Mouse (Mus musculus): Measurements from ENCODE around the gene Dnttip2.
"Not testable (repeated sequence)": the region's sequence is repeated elsewhere in the genome, so short reads cannot be mapped to it uniquely, and the experiment has no call there.

Gene Dnttip2

DNA sequence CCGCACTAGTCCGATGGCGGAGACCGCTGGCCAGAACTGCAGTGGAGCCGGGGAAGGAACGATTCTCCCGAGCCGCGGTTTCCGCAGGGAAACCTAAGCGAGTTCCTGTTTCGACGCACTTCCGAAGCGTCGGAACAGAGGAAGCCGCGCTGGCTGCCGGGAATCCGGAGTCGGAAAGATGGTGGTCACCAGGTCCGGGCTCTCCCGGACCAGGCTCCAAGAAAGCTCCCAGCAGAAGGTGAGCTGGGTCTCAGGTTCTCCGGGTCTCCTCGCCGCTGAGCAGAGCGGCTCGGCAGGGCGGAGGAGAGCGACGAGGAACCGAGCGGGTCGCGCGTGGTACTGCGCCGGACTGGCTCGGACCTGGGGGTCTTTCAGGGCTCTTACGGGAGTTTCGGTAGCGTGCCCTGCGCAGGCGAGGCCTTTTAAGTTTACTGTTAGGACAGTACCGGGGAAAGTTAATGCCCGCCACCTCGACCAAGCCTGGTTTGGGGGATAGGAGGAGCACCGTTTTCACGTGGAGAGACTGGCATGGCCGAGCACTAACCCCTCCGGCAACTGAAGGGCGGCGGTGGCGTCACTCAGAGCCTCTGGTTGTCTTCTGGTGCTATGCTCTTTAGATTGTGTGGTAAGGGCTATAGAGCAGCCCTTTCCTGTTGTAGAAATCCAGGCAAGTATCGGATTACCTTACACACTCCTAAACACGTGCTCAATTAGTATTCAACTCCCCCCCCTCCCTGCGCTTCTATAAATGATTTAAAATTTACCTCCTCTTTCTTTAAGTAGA, at the start of gene Dnttip2:
Gene Dnttip2 (plus strand): TSS at position 148 of the 784 bp plus-strand sequence.
- peak; percentile 69 to 77 for DNase-seq (ENCODE audit: low spot score in 2 of 2)

- not testable (repeated sequence) for DNase-seq (ENCODE audit: low spot score in 2 of 2)
Measured at GRCm38 (mm10) chr3:122226972-122227371, 47.2 kb upstream of the Dnttip2 start.

DNA sequence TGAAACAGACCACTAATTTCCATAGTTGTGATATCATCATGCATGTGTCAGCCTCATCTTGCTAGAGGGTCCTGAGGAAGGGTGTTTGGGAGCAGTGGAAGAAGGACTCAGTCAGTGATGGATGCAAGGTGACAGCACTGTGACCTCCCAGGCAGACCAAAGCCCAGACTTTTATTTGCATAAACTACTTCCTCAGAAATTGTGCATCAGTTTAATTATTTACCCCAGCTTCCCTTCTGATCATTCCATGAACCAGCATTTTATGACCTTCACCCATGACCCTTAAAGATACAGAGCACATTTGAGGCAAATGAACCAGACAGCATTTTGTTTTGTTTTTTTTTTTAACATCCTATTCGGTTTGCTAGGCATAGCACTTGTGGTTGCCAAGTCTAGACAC, 38.4 kb upstream of the Dnttip2 start:
- DNase-seq (ENCODE audit: low spot score in 2 of 2) = no peak

DNA sequence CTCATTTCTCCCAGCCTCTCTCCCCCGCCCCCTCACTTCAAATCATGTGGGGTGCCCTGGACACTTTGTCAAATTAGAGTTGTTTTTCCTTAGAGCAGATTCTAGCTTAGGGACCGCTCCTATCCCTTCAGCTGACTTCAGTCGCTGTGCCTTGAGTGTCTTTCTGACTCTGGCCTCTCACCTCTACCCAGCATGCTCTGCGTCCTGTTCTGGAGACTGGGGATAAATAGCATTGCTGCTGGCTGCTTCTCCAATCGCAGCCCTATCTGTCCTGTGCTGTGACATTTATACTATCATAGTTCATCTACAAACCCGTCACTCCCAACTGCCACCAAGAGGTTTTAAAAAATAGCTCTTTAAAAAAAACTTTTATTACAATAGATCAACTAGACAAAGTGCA, 31.3 kb upstream of the Dnttip2 start:
- DNase-seq (ENCODE audit: low spot score in 2 of 2) = no peak

GRCm38 (mm10) chr3:122243416-122244167, 30.6 kb upstream of the Dnttip2 start:
- DNase-seq (ENCODE audit: low spot score in 2 of 2) = no peak

DNA sequence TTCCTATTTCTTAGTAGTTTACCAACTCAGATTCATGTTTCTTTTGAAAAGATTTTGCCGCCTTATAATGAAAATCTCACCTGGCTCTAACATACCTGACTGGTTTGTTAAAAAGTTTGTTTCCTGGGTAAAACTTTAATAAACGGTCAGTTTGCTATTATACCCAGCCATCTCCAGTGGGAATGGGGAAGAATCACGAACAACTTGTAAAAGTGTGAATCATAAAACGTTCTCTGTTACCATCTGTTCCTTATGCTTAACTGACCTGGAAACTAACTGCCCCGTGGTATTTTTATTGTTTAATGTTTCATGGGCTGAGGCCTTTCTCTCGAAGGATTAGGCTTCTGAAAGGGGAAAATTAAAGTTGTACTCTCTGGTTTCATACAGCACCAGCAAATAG, 29.4 kb upstream of the Dnttip2 start:
- no peak for DNase-seq (ENCODE audit: low spot score in 2 of 2)

DNA sequence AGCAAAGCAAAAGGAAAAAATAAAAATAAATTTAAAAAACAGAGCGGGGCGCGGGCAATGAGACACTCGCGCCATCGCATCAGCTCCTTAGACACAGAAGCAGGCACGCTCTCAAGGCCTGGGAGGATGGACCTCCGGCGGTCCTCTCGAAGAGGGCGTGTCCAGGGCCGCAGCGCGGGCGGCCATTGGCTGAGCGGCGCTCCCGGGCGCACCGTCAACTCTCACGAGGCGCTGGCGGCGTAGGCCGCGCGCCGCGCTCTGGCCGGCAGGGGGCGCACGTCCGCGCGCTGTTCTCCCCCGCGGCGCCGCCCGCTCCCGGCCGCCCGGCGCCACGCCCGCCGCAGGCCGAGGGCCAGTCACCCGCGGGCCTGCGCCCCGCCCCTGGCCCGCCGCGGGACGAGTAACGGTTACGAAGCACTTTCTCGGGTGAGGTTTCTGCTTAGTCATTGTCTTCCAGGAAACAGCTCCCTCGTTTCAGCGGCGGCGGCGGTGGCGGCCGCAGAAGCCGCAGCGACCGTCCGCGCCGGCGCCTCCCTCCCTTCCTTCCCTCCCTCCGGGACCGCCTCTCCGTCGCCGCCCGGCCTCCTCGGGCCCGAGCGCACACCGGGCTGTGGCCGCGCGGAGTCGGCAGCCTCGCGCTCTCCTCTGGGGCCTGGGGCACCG, 28.8 kb upstream of the Dnttip2 start, which contains the start of gene Gclm:
Gene Gclm (plus strand): TSS at position 343 of the 663 bp plus-strand sequence.
- peak; percentile 86 to 89 for DNase-seq (ENCODE audit: low spot score in 2 of 2)

DNA sequence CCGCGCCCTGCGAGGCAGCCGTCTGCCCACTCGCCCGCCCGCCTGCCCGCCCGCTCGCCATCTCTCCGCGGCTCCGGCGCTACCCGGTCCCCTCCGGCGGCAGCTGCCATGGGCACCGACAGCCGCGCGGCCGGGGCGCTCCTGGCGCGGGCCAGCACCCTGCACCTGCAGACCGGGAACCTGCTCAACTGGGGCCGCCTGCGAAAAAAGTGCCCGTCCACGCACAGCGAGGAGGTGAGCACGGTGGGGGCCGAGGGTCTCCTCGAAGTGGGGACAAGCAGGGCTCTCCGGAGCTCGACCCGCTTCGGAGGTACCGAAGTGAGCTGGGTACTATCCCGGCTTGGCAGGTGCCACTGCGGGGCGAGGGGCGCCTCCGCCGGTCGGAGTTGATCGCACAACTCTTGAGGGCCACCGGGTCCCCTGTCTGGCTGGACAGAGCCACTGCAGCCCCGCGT, 28.3 kb upstream of the Dnttip2 start:
- peak; percentile 37 to 45 for DNase-seq (ENCODE audit: low spot score in 2 of 2)

GRCm38 (mm10) chr3:122246406-122246805, 27.8 kb upstream of the Dnttip2 start:
- DNase-seq (ENCODE audit: low spot score in 2 of 2) = no peak

DNA sequence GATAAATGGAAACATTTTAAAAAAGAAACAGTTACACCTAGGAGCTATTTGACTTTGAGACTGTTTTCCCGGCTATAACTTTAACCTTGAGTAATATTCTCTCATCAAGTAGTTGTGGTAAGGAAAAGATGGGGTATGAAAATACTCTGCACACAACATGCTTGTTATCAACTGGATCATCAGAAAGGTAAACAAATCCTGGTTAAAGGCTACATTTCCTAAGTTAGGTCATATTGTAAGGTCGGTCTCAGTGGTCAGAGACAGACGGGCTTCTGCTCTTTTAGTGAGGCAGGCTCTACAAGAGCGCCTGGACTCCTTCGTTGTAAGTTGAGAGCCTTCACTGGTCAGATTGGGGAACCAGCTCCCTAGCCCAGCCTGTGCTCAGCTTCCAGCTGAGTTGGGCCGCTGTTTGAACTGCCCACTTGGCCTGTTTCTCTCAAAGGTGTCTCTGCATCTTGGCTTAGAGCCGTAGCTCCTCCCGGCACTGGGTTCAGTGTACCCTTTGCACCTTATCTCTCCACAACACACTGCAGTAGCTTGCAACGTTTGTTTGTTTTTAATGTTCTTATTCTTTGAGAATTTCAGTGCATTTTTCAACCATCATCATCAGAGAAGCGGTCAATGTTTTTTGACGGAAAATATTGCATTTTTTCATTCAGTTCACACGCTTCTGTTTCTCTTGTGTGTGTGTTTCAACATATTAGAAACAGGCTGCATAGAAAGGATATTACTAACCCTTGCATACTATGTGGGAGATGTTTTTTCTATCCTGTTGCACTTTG, 27.0 kb upstream of the Dnttip2 start:
- no peak for DNase-seq (ENCODE audit: low spot score in 2 of 2)

GRCm38 (mm10) chr3:122247768-122248100, 26.5 kb upstream of the Dnttip2 start:
- DNase-seq (ENCODE audit: low spot score in 2 of 2) = no peak

GRCm38 (mm10) chr3:122252466-122253253, 21.5 kb upstream of the Dnttip2 start:
- no peak for DNase-seq (ENCODE audit: low spot score in 2 of 2)

GRCm38 (mm10) chr3:122254050-122254449, 20.1 kb upstream of the Dnttip2 start:
- DNase-seq (ENCODE audit: low spot score in 2 of 2) = not testable (repeated sequence)

DNA sequence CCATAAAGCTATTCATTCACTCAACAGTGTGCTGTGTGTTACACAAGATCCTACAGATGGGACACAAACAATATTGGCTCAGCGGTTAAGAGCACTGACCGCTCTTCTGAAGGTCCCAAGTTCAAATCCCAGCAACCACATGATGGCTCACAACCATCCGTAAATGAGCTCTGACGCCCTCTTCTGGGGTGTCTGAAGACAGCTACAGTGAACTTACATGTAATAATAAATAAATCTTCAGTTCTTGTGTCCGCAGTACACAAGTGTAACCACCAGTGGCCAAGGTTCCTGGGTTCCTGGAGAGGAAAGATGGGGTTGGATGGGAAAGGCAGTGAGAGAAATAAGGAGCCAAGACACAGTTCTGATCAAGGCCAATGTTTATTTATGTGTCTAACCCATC, 4.2 kb upstream of the Dnttip2 start:
- DNase-seq (ENCODE audit: low spot score in 2 of 2) = no peak

GRCm38 (mm10) chr3:122272565-122272964, 1.6 kb upstream of the Dnttip2 start:
- DNase-seq (ENCODE audit: low spot score in 2 of 2) = not testable (repeated sequence)

DNA sequence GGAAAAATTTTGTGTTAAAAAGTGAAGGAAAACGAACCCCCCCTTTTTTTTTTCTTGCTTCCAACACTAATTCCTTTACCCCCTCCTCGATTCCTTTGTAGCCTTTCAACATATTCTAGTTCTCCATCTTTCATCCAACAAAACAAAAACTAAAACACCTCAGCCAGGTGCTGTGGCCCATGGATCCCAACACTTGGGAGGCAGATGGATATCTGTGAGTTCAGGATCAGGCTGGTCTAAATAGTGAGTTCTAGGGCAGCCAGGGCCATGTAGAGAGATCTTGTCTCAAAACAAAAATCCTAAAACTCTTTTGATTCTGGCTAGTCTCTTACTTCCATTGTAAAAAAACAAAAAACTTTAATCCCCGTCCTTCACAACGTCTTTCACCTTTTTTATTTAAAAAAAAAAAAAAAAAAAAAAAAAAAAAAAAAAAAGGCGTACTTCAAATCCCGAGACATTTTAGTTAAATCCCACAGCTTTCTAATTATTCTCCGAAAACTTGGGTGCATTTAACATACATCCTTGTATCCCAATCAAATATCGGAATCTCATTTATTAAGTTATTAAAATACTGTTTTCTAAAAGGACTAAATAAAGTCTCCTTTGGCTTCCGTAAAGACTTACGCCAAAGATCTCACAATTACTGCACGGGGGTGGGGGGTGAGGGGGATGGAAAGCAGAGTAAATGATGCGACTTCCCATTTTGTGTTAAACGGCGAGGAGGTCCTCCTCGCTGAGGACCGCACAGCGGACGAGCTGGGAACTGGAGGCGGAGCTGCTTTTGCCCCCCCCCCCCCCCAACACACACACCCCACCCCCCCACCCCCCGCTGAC, 564 bp upstream of the Dnttip2 start:
- DNase-seq (ENCODE audit: low spot score in 2 of 2) = no peak

GRCm38 (mm10) chr3:122275111-122275510, 923 bp downstream of the Dnttip2 start:
- DNase-seq (ENCODE audit: low spot score in 2 of 2) = no peak

- DNase-seq (ENCODE audit: low spot score in 2 of 2) = no peak
Measured at GRCm38 (mm10) chr3:122287195-122287594, 13.0 kb downstream of the Dnttip2 start.

- no peak for DNase-seq (ENCODE audit: low spot score in 2 of 2)
Measured at GRCm38 (mm10) chr3:122288613-122289195, 14.5 kb downstream of the Dnttip2 start.
